In genomic region chrX:69361055-69361558, GRCm38 (mm10) we compare ENCODE assay signal across 8 mouse cellular contexts. TPM values are rescaled to one million over a fixed set of nuclear protein-coding genes. Genes with fewer than 3 reads are reported as not detected.
DNase-seq lines count a peak whose midpoint lies in the region; ATAC-seq and TF ChIP-seq lines count a peak whose summit lies in the region.

No protein-coding gene starts in this region.

- WGBS in limb, embryonic 15.5 days, result 21% methylated on average over 10 of the region's 10 CpGs
- WGBS in stomach, embryonic 16.5 days, result 17% methylated on average over 10 of the region's 10 CpGs

- H3K9ac ChIP-seq in limb, embryonic 15.5 days, result peak overlapping the region; percentile 68; the same call in 1 of the 2 replicates
- peak overlapping the region; percentile 71; the same call in 1 of the 2 replicates for H3K9ac ChIP-seq in stomach, embryonic 16.5 days (ENCODE audit: low read length)

- peak overlapping the region; percentile 51 for H3K4me2 ChIP-seq in limb, embryonic 15.5 days
- peak overlapping the region; percentile 56 for H3K4me2 ChIP-seq in stomach, embryonic 16.5 days (ENCODE audit: low read depth, low read length)

- TF ChIP-seq POLR2A in testis, adult 2 months (IDR thresholded peaks at IDR 0.05; ENCODE audit: control insufficient read depth, low read depth, low read length), result no peak

- no peaks in the 10 kb centered on the region for H3K27me3 ChIP-seq in testis, adult 2 months (ENCODE audit: control insufficient read depth, insufficient read depth, low read length)
- peaks cover 18% of the 10 kb centered on the region; the same call in 1 of the 2 replicates for H3K27me3 ChIP-seq in limb, embryonic 15.5 days
- H3K27me3 ChIP-seq in stomach, embryonic 16.5 days (ENCODE audit: control insufficient read depth, insufficient read depth, low read length), result peaks cover 13% of the 10 kb centered on the region

- H3K36me3 ChIP-seq in testis, adult 2 months (ENCODE audit: control insufficient read depth, insufficient read depth, low read length), result no peaks in the 10 kb centered on the region
- no peaks in the 10 kb centered on the region for H3K36me3 ChIP-seq in limb, embryonic 15.5 days
- H3K36me3 ChIP-seq in stomach, embryonic 16.5 days (ENCODE audit: control insufficient read depth, insufficient read depth, low read length), result no peaks in the 10 kb centered on the region

- no peaks in the 10 kb centered on the region for H3K9me3 ChIP-seq in limb, embryonic 15.5 days
- no peaks in the 10 kb centered on the region for H3K9me3 ChIP-seq in stomach, embryonic 16.5 days (replicated peaks; ENCODE audit: control insufficient read depth, low read length)

- peak; percentile 22 for DNase-seq in embryo, embryonic 9.5 days (ENCODE audit: extremely low spot score)
- DNase-seq in embryo, embryonic 10.5 days (ENCODE audit: low spot score), result no peak
- no peak for DNase-seq in testis, postnatal 14 days (ENCODE audit: low spot score)
- no peak for DNase-seq in urinary bladder, postnatal 10 days (ENCODE audit: low spot score)

- H3K4me3 ChIP-seq in testis, adult 2 months (ENCODE audit: control insufficient read depth, low read depth, low read length), result peak overlapping the region; percentile 38
- peak overlapping the region; percentile 62 for H3K4me3 ChIP-seq in limb, embryonic 15.5 days
- peak overlapping the region; percentile 62 for H3K4me3 ChIP-seq in stomach, embryonic 16.5 days (replicated peaks; ENCODE audit: low read length)

- no peak for ATAC-seq in limb, embryonic 15.5 days (ENCODE audit: insufficient number of reproducible peaks, low FRiP score, low TSS enrichment, low read depth)
- no peak for ATAC-seq in stomach, embryonic 16.5 days (ENCODE audit: insufficient read depth, low FRiP score)
- no peak for ATAC-seq in inflammation-experienced regulatory T-cells, adult 6 months

- TF ChIP-seq CTCF in testis, adult 2 months (IDR thresholded peaks at IDR 0.05; ENCODE audit: control insufficient read depth, insufficient read depth, insufficient replicate concordance, low read depth, low read length), result no peak

- H3K27ac ChIP-seq in testis, adult 2 months (ENCODE audit: control insufficient read depth, insufficient read depth, low read depth, low read length), result no peak overlapping the region
- H3K27ac ChIP-seq in limb, embryonic 15.5 days, result no peak overlapping the region
- no peak overlapping the region for H3K27ac ChIP-seq in stomach, embryonic 16.5 days (ENCODE audit: low read length)

- peaks cover 4% of the 10 kb centered on the region for H3K4me1 ChIP-seq in testis, adult 2 months (ENCODE audit: control insufficient read depth, insufficient read depth, low read length)
- H3K4me1 ChIP-seq in limb, embryonic 15.5 days, result peaks cover 4% of the 10 kb centered on the region; the same call in 1 of the 2 replicates
- H3K4me1 ChIP-seq in stomach, embryonic 16.5 days (ENCODE audit: control insufficient read depth, insufficient read depth, low read length), result no peaks in the 10 kb centered on the region

RNA-seq across cellular contexts. Expression of gene Aff2, which starts 1.0 kb away (rescaled TPM):
- polyA plus RNA-seq in testis, adult 2 months (2012; rRNA removed), result 0.54 and 0.62 TPM in 2 replicates
- polyA plus RNA-seq in limb, embryonic 15.5 days (2015; fragmentation: Nextera tagmentation; extraction: Ambion mirVana), result 5.8 and 6.4 TPM in 2 replicates
- 1.2 and 1.7 TPM in 2 replicates for polyA plus RNA-seq in stomach, embryonic 16.5 days (2015; fragmentation: Nextera tagmentation; extraction: Ambion mirVana)
- under 1 TPM in 1 of 3 experiments, not detected in 2; 0.11 TPM for polyA plus RNA-seq in inflammation-experienced regulatory T-cells, adult 6 months (2017; shearing (Covaris generic))
